ENCODE assay signal across 18 mouse cellular contexts in genomic region chr15:31352494-31353279, GRCm38 (mm10). TPM values are rescaled to one million over a fixed set of nuclear protein-coding genes. Genes with fewer than 3 reads are reported as not detected.
DNase-seq lines count a peak whose midpoint lies in the region; ATAC-seq and TF ChIP-seq lines count a peak whose summit lies in the region.
"Had no signal": no experiment of that assay in that cellular context is flagged by ENCODE, and none has a peak within 500 bp of the region (broad histone marks: within the 10 kb centered on the region; RNA-seq: fewer than 3 reads in every experiment).

No protein-coding gene starts in this region.

- ATAC-seq in embryonic facial prominence, embryonic 11.5 days (replicated peaks; ENCODE audit: insufficient number of reproducible peaks, low FRiP score, low TSS enrichment, low read depth), result 0 out of 2 replicates have a peak, but pooled peaks have one; percentile 23
- peak; percentile 43; the same call in 1 of the 2 replicates for ATAC-seq in midbrain, embryonic 13.5 days
- ATAC-seq in midbrain, embryonic 14.5 days (ENCODE audit: low FRiP score, low TSS enrichment), result no peak
- ATAC-seq: intestine, postnatal 0 days; midbrain, embryonic 15.5 days had no signal

- no peaks in the 10 kb centered on the region for H3K4me1 ChIP-seq in embryonic facial prominence, embryonic 11.5 days (ENCODE audit: control insufficient read depth, insufficient read depth, low read length)
- no peaks in the 10 kb centered on the region for H3K4me1 ChIP-seq in embryonic facial prominence, embryonic 10.5 days
- peaks cover 30% of the 10 kb centered on the region; the same call in 1 of the 2 replicates for H3K4me1 ChIP-seq in kidney, adult 2 months (ENCODE audit: control insufficient read depth, insufficient read depth, low read length)
- H3K4me1 ChIP-seq in midbrain, embryonic 13.5 days (replicated peaks), result no peaks in the 10 kb centered on the region
- no peaks in the 10 kb centered on the region for H3K4me1 ChIP-seq in midbrain, embryonic 14.5 days (ENCODE audit: control insufficient read depth, insufficient read depth, low read length)
- H3K4me1 ChIP-seq: embryonic facial prominence, embryonic 15.5 days; limb, embryonic 12.5 days; midbrain, embryonic 15.5 days had no signal

- peaks cover 18% of the 10 kb centered on the region for H3K79me2 ChIP-seq in myocyte (ENCODE audit: control insufficient read depth, insufficient read depth)

- H3ac ChIP-seq in myocyte (ENCODE audit: control insufficient read depth, insufficient read length), result no peak overlapping the region

- no peak for TF ChIP-seq POLR2A in kidney, adult 2 months (IDR thresholded peaks at IDR 0.05; ENCODE audit: low read depth, low read length)
- no peak for TF ChIP-seq POLR2A in myocyte (IDR thresholded peaks at IDR 0.05; ENCODE audit: insufficient read length, low read depth)

- WGBS in embryonic facial prominence, embryonic 11.5 days, result 85% methylated on average over 13 of the region's 13 CpGs
- WGBS in embryonic facial prominence, embryonic 10.5 days, result 88% methylated on average over 13 of the region's 13 CpGs
- 70% methylated on average over 13 of the region's 13 CpGs for WGBS in kidney, adult 2 months
- 89% methylated on average over 13 of the region's 13 CpGs for WGBS in midbrain, embryonic 13.5 days
- WGBS in midbrain, embryonic 14.5 days, result 89% methylated on average over 13 of the region's 13 CpGs

- no peaks in the 10 kb centered on the region for H3K27me3 ChIP-seq in embryonic facial prominence, embryonic 11.5 days (ENCODE audit: control insufficient read depth, insufficient read depth, low read length)
- no peaks in the 10 kb centered on the region for H3K27me3 ChIP-seq in embryonic facial prominence, embryonic 10.5 days (replicated peaks; ENCODE audit: low read depth, poor library complexity, severe bottlenecking)
- H3K27me3 ChIP-seq in kidney, adult 2 months (replicated peaks; ENCODE audit: control insufficient read depth, insufficient read depth, low read length), result no peaks in the 10 kb centered on the region
- no peaks in the 10 kb centered on the region for H3K27me3 ChIP-seq in midbrain, embryonic 13.5 days
- H3K27me3 ChIP-seq in midbrain, embryonic 14.5 days (ENCODE audit: control insufficient read depth, insufficient read depth, low read length), result no peaks in the 10 kb centered on the region
- no peaks in the 10 kb centered on the region for H3K27me3 ChIP-seq in myocyte (ENCODE audit: control insufficient read depth, insufficient read depth, insufficient read length)
- H3K27me3 ChIP-seq: embryonic facial prominence, embryonic 15.5 days; limb, embryonic 12.5 days; midbrain, embryonic 15.5 days had no signal

- TF ChIP-seq CTCF in kidney, adult 2 months (conservative IDR thresholded peaks at IDR 0.05; ENCODE audit: insufficient read depth, insufficient read length, low read depth, low read length), result no peak

- no peaks in the 10 kb centered on the region for H3K9me3 ChIP-seq in embryonic facial prominence, embryonic 11.5 days (replicated peaks; ENCODE audit: control insufficient read depth, low read length)
- no peaks in the 10 kb centered on the region for H3K9me3 ChIP-seq in embryonic facial prominence, embryonic 10.5 days
- no peaks in the 10 kb centered on the region for H3K9me3 ChIP-seq in midbrain, embryonic 13.5 days
- H3K9me3 ChIP-seq in midbrain, embryonic 14.5 days (ENCODE audit: control insufficient read depth, low read length), result no peaks in the 10 kb centered on the region
- H3K9me3 ChIP-seq: embryonic facial prominence, embryonic 15.5 days; limb, embryonic 12.5 days; midbrain, embryonic 15.5 days had no signal

- no peak overlapping the region for H3K4me2 ChIP-seq in embryonic facial prominence, embryonic 11.5 days (ENCODE audit: low read depth, low read length)
- no peak overlapping the region for H3K4me2 ChIP-seq in midbrain, embryonic 13.5 days (replicated peaks)
- H3K4me2 ChIP-seq in midbrain, embryonic 14.5 days (ENCODE audit: low read length), result no peak overlapping the region
- no peak overlapping the region for H3K4me2 ChIP-seq in myocyte (ENCODE audit: low read depth)
- H3K4me2 ChIP-seq: embryonic facial prominence, embryonic 15.5 days; hindbrain, embryonic 14.5 days; limb, embryonic 12.5 days; midbrain, embryonic 15.5 days had no signal

- H3K4me3 ChIP-seq in embryonic facial prominence, embryonic 11.5 days (ENCODE audit: low read depth, low read length), result no peak overlapping the region
- H3K4me3 ChIP-seq in embryonic facial prominence, embryonic 10.5 days, result no peak overlapping the region
- H3K4me3 ChIP-seq in kidney, adult 2 months (ENCODE audit: insufficient read depth, low read depth, low read length), result no peak overlapping the region
- no peak overlapping the region for H3K4me3 ChIP-seq in midbrain, embryonic 13.5 days (replicated peaks)
- no peak overlapping the region for H3K4me3 ChIP-seq in midbrain, embryonic 14.5 days (replicated peaks; ENCODE audit: low read depth, low read length)
- H3K4me3 ChIP-seq in myocyte, result no peak overlapping the region
- H3K4me3 ChIP-seq: embryonic facial prominence, embryonic 15.5 days; limb, embryonic 12.5 days; midbrain, embryonic 15.5 days had no signal

- H3K9ac ChIP-seq in embryonic facial prominence, embryonic 11.5 days (replicated peaks; ENCODE audit: low read length), result no peak overlapping the region
- H3K9ac ChIP-seq in midbrain, embryonic 13.5 days (replicated peaks), result no peak overlapping the region
- H3K9ac ChIP-seq in midbrain, embryonic 14.5 days (replicated peaks; ENCODE audit: low read length), result no peak overlapping the region
- H3K9ac ChIP-seq: embryonic facial prominence, embryonic 15.5 days; hindbrain, embryonic 14.5 days; limb, embryonic 12.5 days; midbrain, embryonic 15.5 days had no signal

- no peak overlapping the region for H3K27ac ChIP-seq in embryonic facial prominence, embryonic 11.5 days (replicated peaks; ENCODE audit: low read depth, low read length)
- no peak overlapping the region for H3K27ac ChIP-seq in embryonic facial prominence, embryonic 10.5 days (replicated peaks)
- no peak overlapping the region for H3K27ac ChIP-seq in kidney, adult 2 months (ENCODE audit: insufficient read depth, low read depth, low read length)
- H3K27ac ChIP-seq in midbrain, embryonic 13.5 days, result no peak overlapping the region
- no peak overlapping the region for H3K27ac ChIP-seq in midbrain, embryonic 14.5 days (replicated peaks; ENCODE audit: low read depth, low read length)
- H3K27ac ChIP-seq: embryonic facial prominence, embryonic 15.5 days; hindbrain, embryonic 14.5 days; limb, embryonic 12.5 days; midbrain, embryonic 15.5 days had no signal

- no peaks in the 10 kb centered on the region for H3K36me3 ChIP-seq in embryonic facial prominence, embryonic 11.5 days (replicated peaks; ENCODE audit: control insufficient read depth, insufficient read depth, low read depth, low read length)
- no peaks in the 10 kb centered on the region for H3K36me3 ChIP-seq in embryonic facial prominence, embryonic 10.5 days (replicated peaks)
- H3K36me3 ChIP-seq in kidney, adult 2 months (ENCODE audit: control insufficient read depth, insufficient read depth, low read length), result no peaks in the 10 kb centered on the region
- H3K36me3 ChIP-seq in midbrain, embryonic 13.5 days, result no peaks in the 10 kb centered on the region
- no peaks in the 10 kb centered on the region for H3K36me3 ChIP-seq in midbrain, embryonic 14.5 days (ENCODE audit: control insufficient read depth, insufficient read depth, low read length)
- no peaks in the 10 kb centered on the region for H3K36me3 ChIP-seq in myocyte (ENCODE audit: control insufficient read depth, insufficient read depth)
- H3K36me3 ChIP-seq: embryonic facial prominence, embryonic 15.5 days; limb, embryonic 12.5 days; midbrain, embryonic 15.5 days had no signal

- no peak for DNase-seq in embryonic facial prominence, embryonic 11.5 days (ENCODE audit: low spot score)
- DNase-seq in embryonic facial prominence, embryonic 10.5 days (ENCODE audit: low spot score), result no peak
- DNase-seq in kidney, adult 2 months, result peak; percentile 51
- no peak for DNase-seq in kidney, postnatal 4 days
- DNase-seq in midbrain, embryonic 14.5 days, result no peak
- DNase-seq in left cerebral cortex, adult 9 months (ENCODE audit: low spot score in 2 of 2), result no peak
- DNase-seq: cerebellum, adult 11 months; cerebellum, postnatal 36 days; kidney, postnatal 25 days; lung, adult 18-20 months; right cerebral cortex, postnatal 4 days had no signal

TF ChIP-seq in myocyte, 11 proteins besides CTCF, POLR2A, EP300 and RAD21:
- no peak for TF ChIP-seq USF1 (IDR thresholded peaks at IDR 0.05; ENCODE audit: low read depth)
- no peak for TF ChIP-seq E2F4 (IDR thresholded peaks at IDR 0.05; ENCODE audit: insufficient read depth)
- peak in 2 of 3 experiments; percentile 24 to 77 for TF ChIP-seq MYOG (IDR thresholded peaks at IDR 0.05; ENCODE audit: control insufficient read depth in 1 of 3, insufficient read depth in 1 of 3, insufficient read length in 2 of 3, low read depth in 2 of 3)
- peak in 1 of 3 experiments; percentile 54 for TF ChIP-seq MYOD1 (IDR thresholded peaks at IDR 0.05; ENCODE audit: control insufficient read depth in 1 of 3, insufficient read length in 2 of 3, low read depth in 2 of 3)

RNA-seq across cellular contexts. Expression of gene Ankrd33b, which starts 14.8 kb away (rescaled TPM):
- polyA plus RNA-seq in embryonic facial prominence, embryonic 11.5 days (2014; fragmentation: Nextera tagmentation; extraction: Ambion mirVana), result 0.13 and 0.38 TPM in 2 replicates
- polyA plus RNA-seq in embryonic facial prominence, embryonic 10.5 days (2016; fragmentation: Nextera tagmentation; extraction: Ambion mirVana), result 0.29 and 0.67 TPM in 2 replicates
- 21.8 and 26.9 TPM in 2 replicates for polyA plus RNA-seq in kidney, adult 2 months (2012; rRNA removed)
- 0.64 and 0.86 TPM in 2 replicates for polyA plus RNA-seq in midbrain, embryonic 13.5 days (2015; fragmentation: Nextera tagmentation; extraction: Ambion mirVana)
- 0.18 and 0.64 TPM in 2 replicates for polyA plus RNA-seq in midbrain, embryonic 14.5 days (2014; fragmentation: Nextera tagmentation; extraction: Ambion mirVana)
- polyA plus RNA-seq in myocyte (2012; fragmentation: generic; extraction: Trizol), result 5.7 TPM
